Mouse (Mus musculus) heart, adult 2 months (tissue): ENCODE data around the gene Ada.

Experiments used
- CTCF ChIP-seq: fragments of 200-600 bp; IDR thresholded peaks from 2 replicates; pipeline ENCODE4 v1.8.1; 2022; ENCODE audit warnings: antibody characterized with exemption, mild to moderate bottlenecking, moderate library complexity
- POLR2A ChIP-seq: fragments of 200-500 bp; IDR thresholded peaks from 2 replicates; pipeline ENCODE4 v1.6.1; 2011; ENCODE audit warnings: mild to moderate bottlenecking, low read depth, low read length, control low read depth; ENCODE audit not compliant: insufficient read depth

DNA sequence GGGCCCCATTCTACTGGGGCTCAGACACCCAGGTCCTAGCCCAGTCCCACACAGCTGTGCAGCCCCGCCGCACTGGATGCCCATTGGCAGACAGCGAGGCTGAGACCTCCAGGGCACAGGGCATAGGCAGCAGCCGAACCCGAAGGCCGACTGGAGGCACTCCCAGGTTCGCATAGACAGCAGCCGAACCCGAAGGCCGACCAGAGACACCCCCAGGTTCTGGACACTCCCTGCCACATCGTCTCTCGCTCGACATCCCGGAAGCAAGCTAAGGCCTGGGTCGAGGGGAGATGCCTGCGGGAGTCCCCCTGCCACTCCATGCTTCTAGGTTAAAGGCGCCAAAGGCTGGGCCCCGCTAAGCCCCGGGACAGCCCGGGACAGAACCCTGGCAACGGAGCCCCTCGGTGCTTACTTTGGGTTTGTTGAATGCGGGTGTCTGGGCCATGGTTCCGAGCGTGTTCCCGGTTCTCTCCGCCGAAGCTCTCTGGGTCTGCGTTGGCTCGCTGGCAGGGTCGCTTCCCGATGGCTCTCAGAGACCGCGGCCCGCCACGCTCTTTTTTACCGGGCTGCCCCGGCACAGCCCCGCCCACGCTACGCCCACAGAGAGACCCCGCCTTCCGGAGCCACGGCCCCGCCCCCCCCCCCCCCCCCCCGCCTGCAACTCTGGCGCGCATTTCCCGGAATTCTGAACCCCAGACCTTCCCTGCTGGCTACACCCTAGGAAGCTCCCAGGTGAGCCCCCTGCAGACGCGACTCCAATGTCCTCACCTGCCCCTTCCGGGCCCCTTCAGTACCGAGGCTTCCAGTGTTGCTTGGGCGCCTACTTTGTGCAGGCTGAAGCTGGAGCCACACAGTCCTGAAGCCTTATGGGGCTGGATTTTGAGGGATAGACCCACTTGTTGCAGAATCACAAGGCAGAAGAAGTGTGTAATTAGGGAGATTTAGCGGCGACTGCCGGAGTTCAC lies at the start of gene Ada:
- TF ChIP-seq CTCF (no peak), POLR2A (no peak)
